Mouse (Mus musculus) kidney, postnatal 14 days (tissue): ENCODE results near the gene Hectd1.

Experiments used
- DNase-seq: peaks from one replicate; pipeline ENCODE4 v3.0.0; 2022; ENCODE audit warnings: mixed read lengths

Gene Hectd1

DNA sequence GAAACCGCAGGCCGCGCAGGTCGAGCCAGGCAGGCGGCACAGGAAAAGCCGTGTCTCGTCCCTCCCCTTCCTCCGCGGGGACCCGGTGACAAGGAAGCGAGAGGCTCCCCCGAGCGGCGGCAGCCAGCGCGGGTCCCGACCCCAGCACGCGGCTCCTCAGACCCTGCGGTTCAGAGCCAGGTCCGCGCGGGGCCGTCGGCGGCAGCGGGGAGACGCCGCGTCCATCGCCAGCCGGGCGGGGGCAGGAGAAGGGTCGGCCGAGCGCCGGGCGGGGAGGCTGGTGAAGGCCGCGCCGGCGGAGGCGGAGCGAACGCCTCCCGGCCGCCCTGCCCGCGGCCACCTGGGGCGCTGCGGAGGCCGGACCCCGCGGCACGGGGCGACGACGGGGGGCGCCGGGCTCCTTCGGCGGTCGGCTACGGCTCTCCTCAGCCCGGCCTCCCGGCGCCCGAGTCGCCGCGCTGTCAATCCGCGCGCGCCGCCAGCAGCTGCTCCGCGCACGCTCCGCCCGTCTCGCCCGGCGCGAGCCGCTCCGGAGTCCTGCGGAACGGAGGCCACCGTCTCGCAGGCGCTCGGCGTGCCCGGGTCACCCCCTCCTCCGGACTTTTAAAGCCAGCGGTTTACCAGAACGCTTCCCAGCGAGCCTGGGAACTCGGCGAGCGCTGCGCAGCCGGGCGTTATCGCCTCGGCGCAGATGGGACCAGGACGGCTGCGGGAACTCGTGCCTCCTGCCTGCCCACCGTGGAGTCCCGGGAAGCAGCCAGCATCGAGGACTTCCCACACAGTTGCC is at the start of gene Hectd1:
Hectd1 (minus strand) TSS at position 247 of the 787 bp plus-strand sequence.
- peak; percentile 92 for DNase-seq

- DNase-seq = no peak
These were observed 42.3 kb upstream of the Hectd1 start for GRCm38 (mm10) chr12:51871446-51872144.

- no peak for DNase-seq
These were observed 40.2 kb upstream of the Hectd1 start for GRCm38 (mm10) chr12:51869511-51869910.

DNA sequence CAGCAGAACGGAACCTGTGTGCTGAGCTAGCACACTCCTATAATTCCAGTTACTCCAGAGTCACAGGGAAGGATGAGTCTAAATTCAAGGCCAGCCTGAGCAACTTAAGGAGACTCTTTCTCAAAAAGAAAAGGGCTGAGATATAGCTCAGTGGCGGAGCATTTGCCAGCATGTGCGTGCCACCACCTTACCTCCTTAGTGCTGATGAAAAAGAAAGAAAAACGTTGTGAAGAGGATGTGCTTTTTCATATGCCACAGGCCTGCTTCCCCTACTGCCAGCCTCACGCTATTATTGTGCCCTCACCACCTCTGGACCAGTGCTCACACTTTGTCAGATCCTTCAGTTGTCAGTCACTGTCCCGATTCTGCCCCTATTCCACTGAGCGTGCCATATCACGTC is 37.7 kb upstream of the Hectd1 start:
- no peak for DNase-seq

DNA sequence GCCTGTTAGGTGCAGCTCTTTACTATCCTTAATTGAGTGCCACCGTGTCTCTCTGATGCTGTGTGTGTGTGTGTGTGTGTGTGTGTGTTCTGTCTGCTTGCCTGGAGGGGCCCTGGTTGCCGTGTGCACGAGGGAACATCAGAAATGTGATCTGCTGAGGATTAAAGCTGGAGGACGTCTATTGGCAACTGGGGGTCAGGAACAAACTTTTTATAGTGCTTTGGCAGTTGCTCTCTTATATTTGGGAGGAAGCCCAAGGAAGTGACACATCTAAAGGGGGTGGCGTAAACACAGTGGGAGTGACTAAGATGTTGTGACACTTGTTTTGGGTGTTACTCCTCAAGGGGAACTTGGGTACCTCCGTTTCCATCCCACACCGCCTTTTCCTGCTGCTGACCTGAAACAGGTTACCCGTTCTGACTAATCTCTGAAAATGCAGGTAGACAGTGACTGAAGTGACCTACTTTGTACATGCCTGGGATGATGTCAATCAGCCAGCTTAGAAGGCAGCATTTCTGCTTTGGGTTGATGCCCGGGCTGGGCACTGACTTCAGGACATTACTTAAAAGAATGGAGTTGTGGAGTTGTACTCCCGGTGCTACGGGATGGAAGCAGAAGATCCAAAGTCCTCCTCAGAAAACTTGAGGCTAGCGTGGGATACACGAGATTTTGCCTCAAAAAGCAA is 37.0 kb upstream of the Hectd1 start:
- DNase-seq = peak; percentile 12

DNA sequence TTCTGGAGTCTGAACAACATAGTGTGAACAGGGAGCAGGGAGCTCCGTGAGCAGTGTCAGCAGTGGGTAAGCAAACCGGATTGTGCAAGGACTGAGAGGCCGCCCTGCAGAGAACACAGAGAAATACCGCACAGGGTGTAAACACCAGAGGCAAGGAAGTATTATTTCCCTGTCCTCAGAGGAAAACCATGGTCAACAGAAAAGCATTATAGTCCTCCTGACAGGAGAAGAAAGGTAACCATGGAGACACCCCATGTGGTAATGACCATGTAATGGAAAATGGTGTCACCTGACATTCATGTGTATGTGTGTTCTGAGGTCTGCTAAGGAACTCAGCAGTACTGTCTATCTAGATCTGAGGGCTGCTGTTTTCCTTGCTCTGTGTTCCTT is 36.4 kb upstream of the Hectd1 start:
- peak; percentile 27 for DNase-seq

DNA sequence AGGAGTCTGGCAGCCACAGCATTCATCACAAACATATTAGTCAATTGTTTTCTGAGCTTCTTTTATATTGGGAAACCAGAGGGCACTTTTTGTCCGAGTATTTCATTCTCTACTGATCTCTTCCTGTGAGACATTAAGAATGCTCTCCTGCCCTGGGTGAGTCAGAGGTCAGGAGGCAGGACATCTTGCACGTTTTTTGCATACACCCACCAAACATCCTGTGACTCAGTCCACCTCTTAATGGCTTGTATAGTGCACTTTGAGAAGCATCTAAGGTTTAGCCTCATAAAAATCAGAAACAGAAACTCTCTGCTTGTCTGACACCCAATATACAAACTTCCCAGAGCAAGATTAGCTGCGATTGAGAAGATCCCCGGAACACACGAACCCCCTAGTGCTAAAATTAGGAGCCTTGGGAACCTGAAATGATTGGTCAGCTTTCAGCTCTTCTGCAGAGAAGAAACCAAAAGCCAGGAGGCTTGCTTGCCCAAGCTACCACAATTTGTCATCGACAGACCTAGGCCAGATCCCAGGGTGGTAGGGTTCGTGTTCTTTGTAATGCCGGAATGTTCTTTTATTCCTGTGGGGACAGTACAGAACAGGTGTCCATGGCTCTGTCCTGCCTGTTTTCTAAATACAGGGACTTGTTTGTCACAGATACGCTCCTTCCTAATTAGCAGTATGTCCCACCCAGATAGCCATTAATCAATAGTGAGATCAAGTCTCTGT is 35.9 kb upstream of the Hectd1 start:
- DNase-seq = no peak

DNA sequence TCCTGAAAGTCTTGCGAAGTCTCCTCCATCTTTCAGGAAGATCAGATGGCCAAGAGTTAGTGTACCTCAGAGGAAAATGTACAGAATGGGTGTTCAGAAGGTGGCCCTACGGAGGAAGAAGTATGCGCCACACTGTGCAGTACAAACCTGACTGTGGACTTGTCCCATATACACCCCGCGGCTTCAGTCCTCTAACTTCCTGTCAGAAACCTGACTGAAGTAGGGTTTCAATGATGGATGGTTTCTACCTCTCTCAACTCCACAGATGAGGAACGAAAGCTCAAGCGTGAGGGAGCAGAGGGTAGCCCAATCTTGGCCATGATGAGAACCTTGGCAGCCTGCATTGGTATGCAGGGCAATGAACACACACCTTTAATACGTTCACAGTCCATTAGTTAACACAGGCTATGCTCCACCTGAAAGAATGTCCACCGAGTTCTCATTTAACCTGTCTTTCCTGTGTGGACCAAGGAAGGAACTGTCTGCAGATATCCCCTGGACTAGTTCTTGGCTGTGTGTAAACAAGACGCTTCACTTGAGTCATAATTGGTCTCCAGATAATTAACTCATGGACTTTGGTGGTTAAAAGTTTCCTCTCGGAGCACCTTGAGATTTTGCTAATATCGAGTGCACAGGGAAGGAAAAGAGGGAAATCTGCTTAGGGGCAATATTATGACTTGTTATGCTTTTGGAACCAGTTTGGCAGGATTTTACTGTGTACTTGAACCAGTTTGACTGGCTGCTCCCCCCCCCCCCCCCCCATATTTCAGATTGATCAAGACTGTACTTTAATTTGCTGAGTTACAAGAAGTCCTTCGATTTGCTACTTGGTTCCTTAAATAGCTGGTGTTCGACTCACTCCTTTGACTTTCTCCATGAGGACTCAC is 34.0 kb upstream of the Hectd1 start:
- DNase-seq = peak; percentile 31

DNA sequence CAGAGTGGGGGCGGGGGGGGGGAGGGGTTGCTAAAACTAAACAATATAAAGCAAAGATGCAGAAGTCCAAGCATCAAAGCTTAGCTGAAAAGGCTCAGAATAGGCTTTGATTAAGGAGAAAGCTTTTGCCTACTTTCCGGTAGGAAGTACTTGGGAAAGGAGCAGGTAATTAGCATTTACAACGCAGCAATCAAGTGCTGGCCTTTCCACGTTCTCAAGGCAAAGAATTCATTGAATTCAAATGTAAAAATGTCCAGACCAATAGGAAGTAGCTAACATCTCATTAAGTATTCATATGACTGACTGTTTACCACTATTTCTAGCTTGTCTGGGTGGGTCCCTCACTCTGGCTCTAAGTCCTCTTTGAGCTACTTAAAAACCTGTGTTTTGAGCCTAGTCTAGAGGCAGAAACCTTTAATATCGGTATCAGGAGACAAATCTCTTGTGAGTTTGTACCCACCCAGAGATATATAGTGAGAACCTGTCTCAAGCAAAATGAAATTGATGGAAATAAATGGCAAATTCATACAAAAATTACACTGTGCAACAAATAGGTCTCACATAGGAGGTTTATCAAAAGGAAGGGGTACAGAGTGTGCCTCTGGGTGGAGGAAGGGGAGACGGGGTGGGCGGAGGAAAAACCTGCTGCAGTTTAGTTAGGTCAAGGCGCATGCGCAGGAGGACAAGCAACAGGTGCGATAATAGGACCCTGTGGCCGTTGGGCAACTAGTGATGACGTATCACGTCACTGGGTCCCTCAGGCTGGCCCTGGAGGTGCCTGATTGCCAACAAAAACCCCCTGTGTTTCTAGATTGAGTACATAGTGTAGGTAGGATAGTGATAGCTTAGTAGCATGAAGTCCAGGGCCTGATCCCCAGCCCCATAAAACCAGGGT is 29.0 kb upstream of the Hectd1 start:
- no peak for DNase-seq

GRCm38 (mm10) chr12:51856768-51857295 is 27.5 kb upstream of the Hectd1 start:
- DNase-seq = no peak

DNA sequence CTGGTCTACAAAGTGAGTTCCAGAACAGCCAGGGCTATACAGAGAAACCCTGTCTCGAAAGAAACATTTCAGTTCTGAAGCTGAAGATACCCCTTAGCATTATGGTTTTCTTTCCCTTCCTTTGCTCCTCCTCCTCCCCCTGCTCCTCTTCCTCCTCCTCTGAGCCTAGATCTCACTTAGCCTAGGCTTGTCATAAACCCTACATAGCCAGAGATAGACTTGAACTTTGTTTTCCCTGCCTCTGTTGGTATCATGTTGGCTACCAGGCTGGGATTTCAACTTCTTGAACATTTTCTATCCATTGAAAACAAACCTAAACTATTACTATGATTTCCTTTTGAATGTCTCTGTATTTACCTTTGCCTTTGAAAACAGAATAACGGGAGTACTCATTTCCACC is 26.5 kb upstream of the Hectd1 start:
- DNase-seq = no peak

DNA sequence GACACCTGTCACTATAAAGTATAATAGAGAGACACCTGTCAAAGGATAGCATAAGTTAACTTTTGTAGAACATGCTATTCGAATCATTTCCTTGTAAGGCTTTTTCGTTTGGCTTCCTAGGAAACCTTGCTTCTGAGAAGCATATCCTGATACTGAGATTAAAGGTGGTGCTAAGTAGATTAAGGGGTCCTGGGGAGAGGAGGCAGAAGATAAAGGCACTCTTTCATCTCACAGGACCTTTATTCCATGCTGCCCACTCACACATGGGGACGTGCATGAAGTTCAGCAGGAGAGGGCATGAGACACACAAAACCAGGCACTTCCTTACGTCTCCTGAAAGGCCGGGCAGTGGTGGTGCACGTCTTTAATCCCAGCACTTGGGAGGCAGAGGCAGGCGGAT is 26.1 kb upstream of the Hectd1 start:
- no peak for DNase-seq

DNA sequence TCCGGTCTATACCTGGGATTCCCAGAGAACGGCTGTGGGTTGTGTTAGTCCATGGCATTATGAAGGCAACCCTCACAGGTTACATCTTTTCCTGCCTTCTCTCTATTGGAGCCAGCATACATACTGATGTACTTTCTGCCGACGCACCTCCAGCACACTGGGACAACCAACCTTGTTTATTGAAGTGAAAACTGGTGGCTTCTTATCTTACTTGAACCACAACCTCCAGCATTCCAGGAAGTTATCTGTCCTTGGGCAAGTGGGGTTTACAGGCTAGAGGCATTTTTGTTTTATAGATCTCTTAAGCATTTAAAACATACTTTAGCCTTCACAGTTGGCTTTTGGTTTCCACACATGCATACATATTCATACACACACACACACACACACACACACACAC is 22.3 kb upstream of the Hectd1 start:
- no peak for DNase-seq

DNA sequence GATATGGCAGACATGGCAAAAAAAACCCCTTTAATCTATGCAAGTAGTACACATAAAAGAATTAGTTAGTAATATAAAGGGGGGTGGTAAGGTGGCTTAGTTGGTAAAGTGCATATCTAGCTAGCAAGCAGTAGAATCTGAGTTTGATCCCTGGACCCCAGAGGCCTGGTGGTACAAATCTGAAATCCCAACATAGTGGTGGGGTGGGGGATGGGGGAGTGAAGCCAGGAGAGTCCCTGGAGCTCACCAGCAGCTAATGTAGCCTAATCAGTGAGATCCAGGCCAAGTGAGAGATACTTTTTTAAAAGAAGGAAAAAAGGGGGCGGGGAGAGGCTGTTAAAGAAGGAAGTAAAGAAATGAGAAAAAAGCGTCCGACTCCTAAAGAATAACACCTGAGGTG is 21.8 kb upstream of the Hectd1 start:
- no peak for DNase-seq

GRCm38 (mm10) chr12:51850339-51850738 is 21.0 kb upstream of the Hectd1 start:
- DNase-seq = no peak

DNA sequence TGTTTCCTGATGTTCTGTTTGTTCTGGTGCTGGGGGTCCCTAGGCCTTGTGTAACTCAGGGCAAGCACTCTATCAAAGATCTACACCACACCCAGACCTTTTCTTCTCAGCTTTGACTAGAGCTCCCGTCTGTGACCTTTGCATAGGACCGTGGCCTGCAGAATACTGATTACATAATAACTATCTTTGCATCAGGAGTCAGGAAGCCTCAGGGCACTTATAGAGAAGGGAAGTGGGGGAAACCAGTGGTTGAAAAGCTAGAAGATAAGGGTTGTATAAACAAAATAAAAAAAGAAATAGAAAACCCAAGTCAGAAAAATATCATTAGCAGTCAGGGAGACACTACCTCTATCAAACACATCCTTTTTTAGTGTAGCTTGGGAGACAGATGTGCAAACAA is 20.6 kb upstream of the Hectd1 start:
- DNase-seq = no peak

DNA sequence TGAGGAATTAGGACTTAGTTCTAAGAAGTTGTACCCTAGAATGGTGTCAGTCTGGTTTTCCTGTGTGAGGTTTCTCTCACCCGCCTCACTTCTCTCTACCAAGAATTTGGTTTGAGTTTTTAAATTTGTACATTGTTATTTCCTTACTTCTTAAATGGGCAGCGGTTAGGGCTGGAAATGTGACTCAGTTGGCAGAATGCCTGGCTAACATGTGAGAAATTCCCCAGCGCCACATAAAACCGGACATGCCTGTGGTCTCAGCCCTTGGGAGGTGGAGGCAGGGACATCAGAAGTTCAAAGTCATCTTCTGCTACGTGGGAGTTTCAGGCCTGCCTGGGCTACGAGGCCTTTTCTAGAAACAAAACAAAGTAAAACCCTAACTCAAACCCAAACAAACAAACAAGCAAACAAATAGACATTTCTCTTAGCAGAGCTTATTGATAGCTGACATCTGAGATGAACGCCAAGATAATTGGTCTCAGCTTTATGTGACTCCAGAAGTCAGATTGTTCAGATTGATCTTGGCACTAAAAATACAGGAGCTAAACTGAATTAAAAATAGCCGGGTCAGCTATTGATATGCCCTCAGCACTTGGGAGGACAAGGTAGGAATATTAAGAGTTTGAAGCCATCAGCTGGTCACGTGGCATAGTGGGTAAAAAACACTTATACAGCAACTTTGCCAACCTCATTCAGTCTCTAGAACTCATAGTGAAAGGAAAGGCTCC is 18.8 kb upstream of the Hectd1 start:
- DNase-seq = peak; percentile 77

- no peak for DNase-seq
These were observed 15.9 kb upstream of the Hectd1 start for GRCm38 (mm10) chr12:51845261-51845660.

DNA sequence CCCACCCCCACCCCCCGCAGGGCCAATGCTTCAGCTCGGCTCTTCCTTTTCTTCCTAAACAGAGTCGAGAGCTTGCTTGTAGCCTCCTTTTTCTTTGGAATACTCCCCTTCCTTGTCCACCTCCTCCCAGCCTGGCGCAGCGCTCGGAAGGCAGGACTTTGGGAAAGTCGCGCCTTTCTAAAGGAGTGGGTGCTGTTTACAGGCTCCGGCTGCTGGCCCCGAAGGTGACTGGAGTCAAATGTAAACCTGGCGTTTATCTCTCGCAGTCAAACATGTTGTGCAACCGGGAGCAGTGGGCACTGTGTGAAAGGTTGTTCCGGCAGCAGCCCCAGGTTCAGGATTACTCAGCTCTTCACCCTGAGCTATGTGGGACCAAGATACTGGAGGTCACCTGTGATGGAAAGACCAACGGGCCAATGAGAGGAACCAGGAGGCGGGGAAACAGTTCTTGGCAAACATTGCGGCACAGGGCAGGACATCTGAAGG is 15.5 kb upstream of the Hectd1 start:
- peak; percentile 97 for DNase-seq
